ENCODE assay signal across 8 mouse cellular contexts in genomic region chr4:58913336-58914026, GRCm38 (mm10). TPM values are rescaled to one million over a fixed set of nuclear protein-coding genes. Genes with fewer than 3 reads are reported as not detected.
DNase-seq lines count a peak whose midpoint lies in the region; ATAC-seq lines count a peak whose summit lies in the region.

No protein-coding gene starts in this region.

- WGBS in heart, embryonic 13.5 days, result 38% methylated on average over 3 of the region's 3 CpGs
- WGBS in embryonic facial prominence, embryonic 12.5 days, result 40% methylated on average over 3 of the region's 3 CpGs
- 29% methylated on average over 3 of the region's 3 CpGs for WGBS in limb, embryonic 12.5 days
- WGBS in midbrain, embryonic 16.5 days, result 47% methylated on average over 3 of the region's 3 CpGs

- no peak overlapping the region for H3K27ac ChIP-seq in heart, embryonic 13.5 days (replicated peaks)
- no peak overlapping the region for H3K27ac ChIP-seq in embryonic facial prominence, embryonic 12.5 days
- no peak overlapping the region for H3K27ac ChIP-seq in limb, embryonic 12.5 days
- no peak overlapping the region for H3K27ac ChIP-seq in midbrain, embryonic 16.5 days (ENCODE audit: low read length)

- ATAC-seq in heart, embryonic 13.5 days (ENCODE audit: extremely low read depth, insufficient number of reproducible peaks, low FRiP score, low TSS enrichment), result no peak
- ATAC-seq in embryonic facial prominence, embryonic 12.5 days (ENCODE audit: insufficient number of reproducible peaks, insufficient read depth, low FRiP score, low TSS enrichment), result no peak
- ATAC-seq in limb, embryonic 12.5 days (ENCODE audit: insufficient number of reproducible peaks, insufficient read depth, low FRiP score, low TSS enrichment, low read depth), result no peak
- ATAC-seq in midbrain, embryonic 16.5 days, result no peak

- no peak overlapping the region for H3K9ac ChIP-seq in heart, embryonic 13.5 days
- H3K9ac ChIP-seq in embryonic facial prominence, embryonic 12.5 days, result no peak overlapping the region
- no peak overlapping the region for H3K9ac ChIP-seq in limb, embryonic 12.5 days (replicated peaks)
- no peak overlapping the region for H3K9ac ChIP-seq in midbrain, embryonic 16.5 days (ENCODE audit: low read depth, low read length)

- H3K4me2 ChIP-seq in heart, embryonic 13.5 days, result peak overlapping the region; percentile 83
- peak overlapping the region; percentile 55 for H3K4me2 ChIP-seq in embryonic facial prominence, embryonic 12.5 days (replicated peaks)
- peak overlapping the region; percentile 65 for H3K4me2 ChIP-seq in limb, embryonic 12.5 days
- peak overlapping the region; percentile 85 for H3K4me2 ChIP-seq in midbrain, embryonic 16.5 days (ENCODE audit: low read length)

- H3K9me3 ChIP-seq in heart, embryonic 13.5 days, result no peaks in the 10 kb centered on the region
- H3K9me3 ChIP-seq in embryonic facial prominence, embryonic 12.5 days, result no peaks in the 10 kb centered on the region
- H3K9me3 ChIP-seq in limb, embryonic 12.5 days, result no peaks in the 10 kb centered on the region
- H3K9me3 ChIP-seq in midbrain, embryonic 16.5 days (replicated peaks; ENCODE audit: control insufficient read depth, low read length, poor library complexity, severe bottlenecking), result no peaks in the 10 kb centered on the region

- no peak for DNase-seq in heart, adult 9 months (ENCODE audit: low spot score in 2 of 2)
- DNase-seq in urinary bladder, postnatal 10 days (ENCODE audit: low spot score), result no peak
- no peak for DNase-seq in cerebellum, adult 9-11 months
- no peak for DNase-seq in left cerebral cortex, postnatal 25 days (ENCODE audit: low spot score in 2 of 2)

- no peaks in the 10 kb centered on the region for H3K27me3 ChIP-seq in heart, embryonic 13.5 days (replicated peaks)
- H3K27me3 ChIP-seq in embryonic facial prominence, embryonic 12.5 days, result no peaks in the 10 kb centered on the region
- H3K27me3 ChIP-seq in limb, embryonic 12.5 days, result no peaks in the 10 kb centered on the region
- H3K27me3 ChIP-seq in midbrain, embryonic 16.5 days (ENCODE audit: control insufficient read depth, insufficient read depth, low read depth, low read length), result no peaks in the 10 kb centered on the region

- H3K4me1 ChIP-seq in heart, embryonic 13.5 days, result peaks cover 25% of the 10 kb centered on the region
- H3K4me1 ChIP-seq in embryonic facial prominence, embryonic 12.5 days, result peaks cover 6% of the 10 kb centered on the region
- H3K4me1 ChIP-seq in limb, embryonic 12.5 days (replicated peaks), result peaks cover 13% of the 10 kb centered on the region
- peaks cover 16% of the 10 kb centered on the region for H3K4me1 ChIP-seq in midbrain, embryonic 16.5 days (ENCODE audit: control insufficient read depth, insufficient read depth, low read length)

- H3K4me3 ChIP-seq in heart, embryonic 13.5 days, result peak overlapping the region; percentile 95; the same call in 1 of the 2 replicates
- H3K4me3 ChIP-seq in embryonic facial prominence, embryonic 12.5 days, result no peak overlapping the region; the same call in 1 of the 2 replicates
- peak overlapping the region; percentile 91 for H3K4me3 ChIP-seq in limb, embryonic 12.5 days (replicated peaks)
- peak overlapping the region; percentile 92 for H3K4me3 ChIP-seq in midbrain, embryonic 16.5 days (ENCODE audit: low read depth, low read length)

- intact Hi-C loops in left cerebral cortex, postnatal 25 days (cut with DNase I), result no loop called here

- no peaks in the 10 kb centered on the region for H3K36me3 ChIP-seq in heart, embryonic 13.5 days
- no peaks in the 10 kb centered on the region for H3K36me3 ChIP-seq in embryonic facial prominence, embryonic 12.5 days
- H3K36me3 ChIP-seq in limb, embryonic 12.5 days, result no peaks in the 10 kb centered on the region
- no peaks in the 10 kb centered on the region for H3K36me3 ChIP-seq in midbrain, embryonic 16.5 days (ENCODE audit: control insufficient read depth, insufficient read depth, low read length)

RNA-seq across cellular contexts. Expression of gene Ecpas, which starts 0.9 kb away (rescaled TPM):
- polyA plus RNA-seq in heart, embryonic 13.5 days (2015; fragmentation: Nextera tagmentation; extraction: Ambion mirVana), result 19.1 and 20.8 TPM in 2 replicates
- polyA plus RNA-seq in embryonic facial prominence, embryonic 12.5 days (2016; fragmentation: Nextera tagmentation; extraction: Ambion mirVana), result 42.3 and 44.7 TPM in 2 replicates
- polyA plus RNA-seq in limb, embryonic 12.5 days (2016; fragmentation: Nextera tagmentation; extraction: Ambion mirVana), result 40.8 and 46.2 TPM in 2 replicates
- polyA plus RNA-seq in midbrain, embryonic 16.5 days (2015; fragmentation: Nextera tagmentation; extraction: Ambion mirVana), result 33.2 and 38.6 TPM in 2 replicates
- 100 to 1,000 TPM; 123 to 137 TPM for total RNA-seq in left cerebral cortex, postnatal 25 days (2021)

RNA-seq across cellular contexts. Expression of gene Zkscan16, which starts 29.9 kb away (rescaled TPM):
- polyA plus RNA-seq in heart, embryonic 13.5 days (2015; fragmentation: Nextera tagmentation; extraction: Ambion mirVana), result 0.18 and 0.35 TPM in 2 replicates
- polyA plus RNA-seq in embryonic facial prominence, embryonic 12.5 days (2016; fragmentation: Nextera tagmentation; extraction: Ambion mirVana), result 1.3 and 1.5 TPM in 2 replicates
- 1.1 and 1.4 TPM in 2 replicates for polyA plus RNA-seq in limb, embryonic 12.5 days (2016; fragmentation: Nextera tagmentation; extraction: Ambion mirVana)
- polyA plus RNA-seq in midbrain, embryonic 16.5 days (2015; fragmentation: Nextera tagmentation; extraction: Ambion mirVana), result 3.0 and 3.3 TPM in 2 replicates
- 10 to 100 TPM; 40.1 to 42.0 TPM for total RNA-seq in left cerebral cortex, postnatal 25 days (2021)
